Mouse (Mus musculus) splenic B cell, adult 2 months (primary cell): ENCODE data around the gene Moxd2.

Experiments used
- DNase-seq: peaks from one replicate; pipeline ENCODE4 v3.0.0-alpha.2; 2011; ENCODE audit warnings: low read depth, low spot score
- H3K27me3 ChIP-seq: 2 replicates; pipeline ENCODE4 v1.6.1; 2012; ENCODE audit warnings: mild to moderate bottlenecking, low read length, moderate library complexity, mixed read lengths; ENCODE audit not compliant: control insufficient read depth, poor library complexity, insufficient read depth, severe bottlenecking
- H3K36me3 ChIP-seq: 2 replicates; pipeline ENCODE4 v1.6.1; 2012; ENCODE audit warnings: mild to moderate bottlenecking, low read length, moderate library complexity, mixed read lengths; ENCODE audit not compliant: control insufficient read depth, poor library complexity, insufficient read depth, severe bottlenecking

The Moxd2 gene

DNA sequence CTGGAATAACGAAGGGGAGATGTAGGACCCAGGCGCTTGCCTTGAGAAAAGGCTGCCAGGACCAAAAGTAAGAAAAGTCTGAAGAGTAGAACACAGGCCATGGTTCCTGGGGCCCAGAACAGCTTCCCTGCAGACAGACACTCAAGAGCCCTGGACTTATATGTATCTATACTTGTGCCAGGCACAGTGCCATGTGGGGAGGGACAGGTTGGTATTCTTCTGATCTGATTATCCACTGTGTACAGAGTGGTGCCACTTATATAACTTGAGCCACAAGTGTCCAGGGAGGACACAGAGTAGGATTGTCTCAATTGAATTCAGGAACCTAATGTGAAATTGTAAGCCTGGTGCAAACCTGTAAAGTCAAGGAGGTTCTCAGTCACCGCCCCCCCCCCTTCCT is at the start of gene Moxd2:
Gene Moxd2, minus strand, starts transcription at position 101 of the 400 bp plus-strand sequence.
- Histone ChIP-seq H3K36me3 (no peaks in the 10 kb centered on the region), H3K27me3 (no peaks in the 10 kb centered on the region)
- DNase-seq = no peak

DNA sequence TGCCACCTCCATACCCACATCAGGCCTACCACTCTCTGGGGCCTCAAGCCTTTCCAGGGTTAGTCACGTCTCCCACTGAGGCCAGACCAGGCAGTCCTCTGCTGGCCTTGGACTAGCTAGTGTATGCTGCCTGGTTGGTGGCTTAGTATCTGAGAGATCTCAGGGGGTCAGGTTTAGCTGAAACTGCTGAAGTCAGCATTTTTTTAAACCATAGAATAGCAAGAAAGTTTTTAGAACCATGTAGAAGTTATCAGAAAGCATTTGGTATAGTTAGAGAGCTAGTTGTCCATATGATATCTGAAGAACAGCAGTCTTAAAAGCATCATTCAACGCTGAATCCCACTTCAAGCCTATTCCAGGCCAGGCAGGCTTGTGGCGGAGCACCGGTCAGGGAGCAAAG is 32.7 kb upstream of the Moxd2 start:
- no peak for DNase-seq
- no peaks in the 10 kb centered on the region for H3K27me3 ChIP-seq
- H3K36me3 ChIP-seq = no peaks in the 10 kb centered on the region

DNA sequence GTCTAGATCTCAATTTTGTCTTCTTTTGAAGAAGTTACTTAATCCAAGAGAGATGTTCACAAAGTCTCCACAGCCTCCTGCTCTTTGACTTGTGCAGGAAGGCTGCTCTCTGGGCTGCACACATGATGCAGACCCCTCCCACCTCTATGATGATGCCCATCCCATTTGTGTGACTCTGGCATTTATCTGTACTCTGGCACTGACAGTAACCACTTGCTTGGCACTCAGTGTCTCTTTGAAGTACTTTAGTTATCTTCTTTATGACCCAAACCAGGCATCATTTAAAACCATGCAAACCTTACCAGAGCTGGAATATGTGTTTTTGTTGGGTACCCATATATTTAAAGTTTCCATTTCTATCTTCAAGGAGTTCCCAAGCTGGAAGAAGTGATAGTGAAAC is 13.0 kb upstream of the Moxd2 start, which contains the start of gene Prss58:
Gene Prss58, minus strand, starts transcription at position 101 of the 400 bp plus-strand sequence.
- no peak for DNase-seq
- H3K27me3 ChIP-seq = no peaks in the 10 kb centered on the region
- no peaks in the 10 kb centered on the region for H3K36me3 ChIP-seq

DNA sequence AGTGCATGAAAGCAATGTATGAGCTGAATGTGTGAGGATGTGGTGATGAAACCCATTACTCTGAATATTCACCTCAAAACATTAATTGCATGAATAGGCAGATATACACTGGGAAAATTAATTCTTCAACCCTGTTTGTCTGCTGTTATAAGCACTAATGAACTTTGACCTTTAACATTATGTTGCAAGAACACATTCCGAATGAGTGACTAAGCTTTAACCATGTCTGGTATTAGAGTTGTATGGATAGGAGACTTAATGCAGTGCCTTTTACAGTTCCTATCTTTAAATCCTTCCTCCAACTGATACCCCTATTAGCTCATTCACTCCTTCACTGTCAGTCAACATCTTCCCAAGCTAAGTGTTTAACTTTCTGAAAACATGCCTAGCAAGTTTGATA is 7.4 kb upstream of the Moxd2 start:
- H3K27me3 ChIP-seq = no peaks in the 10 kb centered on the region
- no peak for DNase-seq
- no peaks in the 10 kb centered on the region for H3K36me3 ChIP-seq

DNA sequence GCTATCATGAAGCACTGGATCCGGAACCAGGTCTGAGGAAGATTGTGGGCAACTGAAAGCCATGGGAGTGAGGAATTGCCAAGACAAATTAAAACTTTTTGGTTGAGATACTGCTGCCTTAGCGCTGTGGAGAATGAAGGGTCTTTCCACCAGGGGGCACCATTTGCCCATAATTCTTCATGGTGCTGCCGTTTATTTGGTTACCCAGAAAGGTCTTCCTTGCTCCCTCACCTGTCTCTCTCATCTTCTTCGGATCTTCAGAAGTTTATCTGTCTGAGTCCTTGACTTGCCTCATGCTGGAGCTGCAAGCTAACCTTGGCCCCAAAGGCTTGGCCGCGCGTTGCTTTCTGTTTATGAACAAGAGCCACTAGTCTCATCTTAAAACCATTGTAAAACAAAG is 6.3 kb upstream of the Moxd2 start:
- DNase-seq = peak; percentile 75
- no peaks in the 10 kb centered on the region for H3K27me3 ChIP-seq
- no peaks in the 10 kb centered on the region for H3K36me3 ChIP-seq

DNA sequence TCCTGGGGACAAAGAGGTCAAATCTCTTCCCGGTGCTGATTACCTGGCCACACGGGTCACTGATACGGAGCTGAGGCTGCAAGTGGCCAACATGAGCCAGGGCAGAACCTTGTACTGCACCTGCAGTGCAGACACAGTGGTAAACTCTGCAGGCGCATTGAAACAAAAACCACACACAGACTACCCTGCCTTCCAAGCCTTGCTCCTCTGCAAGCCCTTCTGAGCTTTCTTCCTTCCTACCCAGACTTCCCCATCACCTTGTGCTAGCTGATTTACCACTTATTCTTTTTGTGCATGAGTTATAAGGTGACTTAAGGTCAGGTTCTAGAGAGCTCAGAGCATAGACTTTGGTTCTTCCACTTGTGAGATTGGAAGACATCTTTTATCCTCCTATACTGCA is 4.5 kb upstream of the Moxd2 start:
- Histone ChIP-seq H3K36me3 (no peaks in the 10 kb centered on the region), H3K27me3 (no peaks in the 10 kb centered on the region)
- DNase-seq = no peak

DNA sequence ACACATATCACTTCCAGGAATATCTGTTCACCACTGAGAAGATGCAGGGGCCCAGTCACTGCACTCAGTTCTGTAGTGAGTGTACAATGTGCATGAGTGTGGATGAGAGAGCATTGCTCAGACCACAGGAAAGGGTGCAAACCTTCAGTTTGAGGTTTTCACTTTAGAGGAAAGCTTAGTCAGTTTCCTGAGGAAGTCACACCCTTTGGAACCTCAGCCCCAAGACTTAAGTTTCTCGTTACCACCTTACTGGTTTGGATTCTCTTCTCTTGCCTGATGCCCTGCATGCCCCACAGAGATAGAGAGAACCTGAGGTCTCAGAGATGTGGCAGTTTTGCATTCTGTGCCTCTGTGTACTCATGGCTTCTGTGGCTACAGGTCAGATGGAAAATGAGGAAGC is 3.7 kb upstream of the Moxd2 start:
- Histone ChIP-seq H3K36me3 (no peaks in the 10 kb centered on the region), H3K27me3 (no peaks in the 10 kb centered on the region)
- DNase-seq = no peak

DNA sequence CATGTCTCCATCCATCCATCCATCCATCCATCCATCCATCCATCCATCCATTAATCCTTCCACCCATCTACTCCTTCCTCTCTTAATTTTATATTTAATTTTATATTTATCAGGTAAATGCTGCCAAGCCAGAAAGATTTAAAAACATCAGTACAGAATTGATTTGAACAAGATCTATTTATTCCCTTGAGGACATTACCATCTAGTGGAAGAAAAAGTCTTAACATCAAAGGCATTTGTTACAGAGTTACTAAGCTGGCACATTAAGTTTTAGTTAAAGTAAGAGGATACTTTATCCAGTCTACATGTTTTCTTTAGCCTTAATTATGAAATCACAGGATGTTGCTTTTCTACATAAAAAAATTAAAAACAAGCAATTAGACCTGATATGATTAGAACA is 42.0 kb downstream of the Moxd2 start:
- Histone ChIP-seq H3K36me3 (no peaks in the 10 kb centered on the region), H3K27me3 (no peaks in the 10 kb centered on the region)
- DNase-seq = no peak
